Mouse (Mus musculus): ENCODE results near the gene Grk3.

DNA sequence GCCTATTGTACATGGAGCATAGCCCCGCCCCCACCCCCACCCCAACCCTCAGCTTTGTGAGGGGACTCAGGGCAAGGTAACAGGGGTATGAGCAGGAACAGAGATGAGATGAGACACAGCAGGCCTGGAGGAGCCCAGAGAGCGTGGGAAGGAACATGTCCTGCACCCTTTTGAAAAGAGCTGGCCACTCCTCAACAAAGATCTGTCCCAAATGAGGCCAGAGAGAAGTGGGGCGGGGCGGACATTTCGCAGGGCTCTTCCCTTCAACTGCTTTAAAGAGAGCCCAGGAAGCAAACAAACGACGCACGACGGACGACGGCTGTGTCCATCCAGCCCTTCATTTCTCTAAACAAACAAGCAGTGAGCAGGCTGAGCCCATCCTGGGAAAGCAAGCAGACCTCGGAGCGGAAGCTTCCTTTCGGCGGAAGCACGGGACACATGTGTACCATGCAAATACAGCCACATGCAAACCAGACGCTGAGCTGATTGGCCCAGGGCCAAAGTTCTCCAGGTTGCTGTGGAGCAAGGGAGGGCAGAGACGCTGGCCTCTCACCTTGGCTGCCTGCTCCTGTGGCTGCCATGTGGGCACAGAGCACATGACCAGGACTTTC, 8.7 kb upstream of the Grk3 start:
- TF ChIP-seq EP300 (optimal IDR thresholded peaks at IDR 0.05) (no peak), CTCF (IDR thresholded peaks at IDR 0.05; ENCODE audit: low read depth) (no peak)
